Mouse (Mus musculus): Measurements from ENCODE around the gene Rnf113a2. TPM values are rescaled to one million over a fixed set of nuclear protein-coding genes. Genes with fewer than 3 reads are reported as not detected.

Rnf113a2 gene
- total RNA-seq, 2 experiments from 2014 or later, result 11.1 to 13.0 TPM

Other genes starting within 250 kb of the Rnf113a2 start
- gene Elmsan1, start 198.3 kb upstream of the Rnf113a2 start, total RNA-seq (2021), result 10 to 100 TPM; 18.2 to 19.8 TPM
- gene Ptgr2, start 132.0 kb upstream of the Rnf113a2 start, total RNA-seq (2021), result 10 to 100 TPM; 34.1 to 43.7 TPM
- gene Zfp410, start 100.3 kb upstream of the Rnf113a2 start, total RNA-seq (2021), result 10 to 100 TPM; 33.4 to 37.1 TPM
- 10 to 100 TPM; 26.0 to 26.8 TPM for gene Coq6, start 55.5 kb upstream of the Rnf113a2 start, total RNA-seq (2021)
- 10 to 100 TPM; 11.9 to 14.8 TPM for gene Fam161b, start 55.4 kb upstream of the Rnf113a2 start, total RNA-seq (2021)
- 10 to 100 TPM; 24.4 to 24.6 TPM for gene Entpd5, start 8.2 kb upstream of the Rnf113a2 start, total RNA-seq (2021)
- gene Bbof1, start 8.1 kb upstream of the Rnf113a2 start, total RNA-seq (2021), result 1 to 10 TPM; 6.5 to 9.7 TPM
- gene Aldh6a1, start 33.8 kb downstream of the Rnf113a2 start, total RNA-seq (2021), result 10 to 100 TPM; 51.2 to 54.9 TPM
- gene Lin52, start 34.2 kb downstream of the Rnf113a2 start, total RNA-seq (2021), result 10 to 100 TPM; 25.2 to 25.7 TPM
- under 1 TPM; 0.26 to 0.35 TPM for gene Vsx2, start 152.6 kb downstream of the Rnf113a2 start, total RNA-seq (2021)
- 10 to 100 TPM in 1 of 2 experiments, 1 to 10 TPM in 1; 7.9 to 10.2 TPM for gene Abcd4, start 200.2 kb downstream of the Rnf113a2 start, total RNA-seq (2021)
- not detected for gene Vrtn, start 223.8 kb downstream of the Rnf113a2 start, total RNA-seq (2021)